Mouse (Mus musculus) adipose tissue, adult 10 weeks (tissue): ENCODE measurements around the gene Gm10352. TPM values are rescaled to one million over a fixed set of nuclear protein-coding genes. Genes with fewer than 3 reads are reported as not detected.

Source experiments
- polyA plus RNA-seq: library from polyadenylated mRNA; stranded (reverse); fragments of 350-450 nt; fragmentation: Illumina TruSeq; extraction: RNeasy Lipid Tissue Mini Kit (QIAGEN cat#74804); gene quantifications from one replicate; pipeline ENCODE4 v1.2.3, GENCODE M21; 2014; ENCODE audit warnings: low read depth, low replicate concordance

Gm10352 gene
- not detected for polyA plus RNA-seq

GRCm38 (mm10) chrY:2900689-2901088 lies at the start of gene Gm10352:
TSS of gene Gm10352 (plus strand) at chrY:2900989.

DNA sequence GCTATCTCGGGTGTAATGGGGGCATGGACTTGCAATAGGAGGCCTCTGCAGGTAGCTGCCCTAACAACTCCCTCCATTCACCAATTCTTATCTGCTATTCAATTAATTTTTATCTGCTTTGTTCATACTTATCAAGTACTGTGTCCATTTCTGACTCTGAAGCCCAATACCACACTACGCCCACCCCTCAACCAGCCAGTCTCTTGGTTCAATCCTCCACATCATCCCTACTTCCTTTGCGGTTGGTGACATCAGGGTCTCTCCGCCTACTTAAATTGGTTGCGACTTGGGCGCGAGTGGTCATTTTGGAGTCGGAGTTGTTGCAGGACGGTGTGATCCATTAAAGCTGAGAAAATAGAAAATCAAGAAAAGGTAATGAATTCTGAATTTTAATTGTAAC lies 31.5 kb downstream of the Gm10352 start, which contains the start of gene Gm29289:
Gene Gm29289 (plus strand): TSS at position 301 of the 400 bp plus-strand sequence.

Other genes with a start within 250 kb of the Gm10352 start
- not detected for gene Sry, start 237.3 kb upstream of the Gm10352 start, polyA plus RNA-seq
- not detected for gene H2al2b, start 180.3 kb upstream of the Gm10352 start, polyA plus RNA-seq
- not detected for gene Gm4064, start 104.8 kb upstream of the Gm10352 start, polyA plus RNA-seq
- 0.20 TPM for gene Rbmy, start 70.3 kb upstream of the Gm10352 start, polyA plus RNA-seq
- not detected for gene Gm10256, start 70.3 kb upstream of the Gm10352 start, polyA plus RNA-seq
- not detected for gene Gm29289, start 31.6 kb downstream of the Gm10352 start, polyA plus RNA-seq